Mouse (Mus musculus): ENCODE measurements around the gene Syt2. TPM values are rescaled to one million over a fixed set of nuclear protein-coding genes. Genes with fewer than 3 reads are reported as not detected.

The Syt2 gene
- polyA plus RNA-seq, 1 experiment from 2014 or later, result 1.0 TPM

GRCm38 (mm10) chr1:134771353-134771752 lies 124.9 kb downstream of the Syt2 start:
- no peaks in the 10 kb centered on the region for H3K27me3 ChIP-seq (ENCODE audit: insufficient read depth, low read length)
- H3K9ac ChIP-seq, result no peak overlapping the region
- no peak for TF ChIP-seq CTCF (IDR thresholded peaks at IDR 0.05; ENCODE audit: low read depth)
- peaks cover 25% of the 10 kb centered on the region for H3K4me1 ChIP-seq (ENCODE audit: insufficient read depth)
- peak; percentile 84 for DNase-seq
- ATAC-seq (ENCODE audit: insufficient read depth), result peak; percentile 73
- WGBS, result 27% methylated on average over 6 of the region's 6 CpGs
- H3K4me3 ChIP-seq (ENCODE audit: low read depth, low read length), result no peak overlapping the region
- no peak overlapping the region for H3K4me2 ChIP-seq
- H3K36me3 ChIP-seq (ENCODE audit: insufficient read depth), result peaks cover 36% of the 10 kb centered on the region; the same call in 1 of the 2 replicates
- no peaks in the 10 kb centered on the region for H3K9me3 ChIP-seq (ENCODE audit: low read depth, low read length)
- peak overlapping the region; percentile 72 for H3K27ac ChIP-seq (ENCODE audit: low read depth)

GRCm38 (mm10) chr1:134771999-134772398 lies 125.5 kb downstream of the Syt2 start:
- peak overlapping the region; percentile 72 for H3K27ac ChIP-seq (ENCODE audit: low read depth)
- no peak for ATAC-seq (ENCODE audit: insufficient read depth)
- no peaks in the 10 kb centered on the region for H3K27me3 ChIP-seq (ENCODE audit: insufficient read depth, low read length)
- DNase-seq, result no peak
- H3K36me3 ChIP-seq (ENCODE audit: insufficient read depth), result peaks cover 30% of the 10 kb centered on the region; the same call in 1 of the 2 replicates
- H3K4me2 ChIP-seq, result no peak overlapping the region
- no peak overlapping the region for H3K4me3 ChIP-seq (ENCODE audit: low read depth, low read length)
- TF ChIP-seq CTCF (IDR thresholded peaks at IDR 0.05; ENCODE audit: low read depth), result no peak
- H3K9ac ChIP-seq, result no peak overlapping the region
- 87% methylated on average over 7 of the region's 7 CpGs for WGBS
- peaks cover 25% of the 10 kb centered on the region for H3K4me1 ChIP-seq (ENCODE audit: insufficient read depth)
- H3K9me3 ChIP-seq (ENCODE audit: low read depth, low read length), result no peaks in the 10 kb centered on the region

DNA sequence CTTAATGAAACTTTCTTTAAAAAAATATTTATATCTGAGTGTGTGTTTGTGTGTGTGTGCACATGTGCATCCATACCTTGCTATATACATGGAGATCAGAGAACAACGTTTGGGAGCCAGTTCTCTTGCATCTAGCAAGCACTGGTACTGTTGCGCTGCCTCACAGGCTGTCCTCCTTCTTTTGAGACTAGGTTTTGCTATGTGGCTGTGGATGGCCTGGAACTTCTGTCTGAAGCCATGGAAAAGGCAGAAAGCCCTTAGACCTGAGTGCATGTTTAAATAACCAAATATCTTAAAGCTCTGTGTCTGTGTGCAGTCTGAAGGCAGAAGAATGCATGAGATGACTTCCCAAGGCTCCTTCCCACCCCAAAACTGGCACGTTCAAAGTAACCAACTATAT lies 126.3 kb downstream of the Syt2 start:
- DNase-seq, result no peak
- H3K27me3 ChIP-seq (ENCODE audit: insufficient read depth, low read length), result no peaks in the 10 kb centered on the region
- H3K9me3 ChIP-seq (ENCODE audit: low read depth, low read length), result no peaks in the 10 kb centered on the region
- no peak overlapping the region for H3K9ac ChIP-seq
- TF ChIP-seq CTCF (IDR thresholded peaks at IDR 0.05; ENCODE audit: low read depth), result no peak
- H3K4me1 ChIP-seq (ENCODE audit: insufficient read depth), result peaks cover 25% of the 10 kb centered on the region
- ATAC-seq (ENCODE audit: insufficient read depth), result no peak
- H3K36me3 ChIP-seq (ENCODE audit: insufficient read depth), result peaks cover 22% of the 10 kb centered on the region; the same call in 1 of the 2 replicates
- 73% methylated on average over 3 of the region's 3 CpGs for WGBS
- no peak overlapping the region for H3K4me2 ChIP-seq
- H3K4me3 ChIP-seq (ENCODE audit: low read depth, low read length), result no peak overlapping the region
- H3K27ac ChIP-seq (ENCODE audit: low read depth), result no peak overlapping the region

DNA sequence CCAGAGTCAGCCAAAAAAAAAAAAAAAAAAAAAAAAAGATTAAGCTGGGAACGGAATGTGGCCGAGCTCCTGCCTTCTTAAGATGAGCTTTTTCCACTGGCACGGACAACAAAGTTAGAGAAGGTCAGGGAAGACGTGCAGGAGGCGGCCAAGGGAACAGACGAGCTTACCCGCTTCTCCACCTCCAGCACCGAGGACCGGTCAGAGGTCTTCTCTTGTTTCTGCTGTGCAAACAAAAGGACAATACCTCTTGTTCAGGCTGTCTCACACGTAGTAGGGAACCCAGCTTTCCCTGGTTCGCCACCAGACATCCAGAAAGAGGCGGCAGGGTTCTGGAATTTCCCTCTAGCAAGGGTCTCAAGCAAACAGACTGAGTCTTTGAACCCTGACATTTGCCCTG lies 126.8 kb downstream of the Syt2 start:
- no peak overlapping the region for H3K4me3 ChIP-seq (ENCODE audit: low read depth, low read length)
- no peak overlapping the region for H3K9ac ChIP-seq
- DNase-seq, result peak; percentile 42
- no peaks in the 10 kb centered on the region for H3K9me3 ChIP-seq (ENCODE audit: low read depth, low read length)
- no peak for TF ChIP-seq CTCF (IDR thresholded peaks at IDR 0.05; ENCODE audit: low read depth)
- no peaks in the 10 kb centered on the region for H3K27me3 ChIP-seq (ENCODE audit: insufficient read depth, low read length)
- ATAC-seq (ENCODE audit: insufficient read depth), result no peak
- WGBS, result 45% methylated on average over 12 of the region's 12 CpGs
- peaks cover 18% of the 10 kb centered on the region; the same call in 1 of the 2 replicates for H3K36me3 ChIP-seq (ENCODE audit: insufficient read depth)
- no peak overlapping the region for H3K4me2 ChIP-seq
- H3K27ac ChIP-seq (ENCODE audit: low read depth), result peak overlapping the region; percentile 95
- peaks cover 25% of the 10 kb centered on the region for H3K4me1 ChIP-seq (ENCODE audit: insufficient read depth)

GRCm38 (mm10) chr1:134774247-134774646 lies 127.8 kb downstream of the Syt2 start:
- Histone ChIP-seq H3K4me3 (ENCODE audit: low read depth, low read length) (no peak overlapping the region), H3K27ac (ENCODE audit: low read depth) (peak overlapping the region; percentile 95), H3K27me3 (ENCODE audit: insufficient read depth, low read length) (no peaks in the 10 kb centered on the region), H3K9me3 (ENCODE audit: low read depth, low read length) (no peaks in the 10 kb centered on the region), H3K4me1 (ENCODE audit: insufficient read depth) (peaks cover 25% of the 10 kb centered on the region), H3K9ac (no peak overlapping the region), H3K4me2 (no peak overlapping the region), H3K36me3 (ENCODE audit: insufficient read depth) (peaks cover 13% of the 10 kb centered on the region; the same call in 1 of the 2 replicates)
- ATAC-seq (ENCODE audit: insufficient read depth), result peak; percentile 57
- WGBS, result 62% methylated on average over 2 of the region's 2 CpGs
- no peak for TF ChIP-seq CTCF (IDR thresholded peaks at IDR 0.05; ENCODE audit: low read depth)
- peak; percentile 76 for DNase-seq

GRCm38 (mm10) chr1:134774728-134775287 lies 128.3 kb downstream of the Syt2 start:
- TF ChIP-seq CTCF (IDR thresholded peaks at IDR 0.05; ENCODE audit: low read depth), result no peak
- peak overlapping the region; percentile 95 for H3K27ac ChIP-seq (ENCODE audit: low read depth)
- no peaks in the 10 kb centered on the region for H3K9me3 ChIP-seq (ENCODE audit: low read depth, low read length)
- DNase-seq, result peak; percentile 77
- H3K4me1 ChIP-seq (ENCODE audit: insufficient read depth), result peaks cover 25% of the 10 kb centered on the region
- no peaks in the 10 kb centered on the region for H3K27me3 ChIP-seq (ENCODE audit: insufficient read depth, low read length)
- no peak overlapping the region for H3K4me2 ChIP-seq
- WGBS, result 30% methylated on average over 6 of the region's 6 CpGs
- H3K4me3 ChIP-seq (ENCODE audit: low read depth, low read length), result no peak overlapping the region
- no peak overlapping the region for H3K9ac ChIP-seq
- peaks cover 13% of the 10 kb centered on the region; the same call in 1 of the 2 replicates for H3K36me3 ChIP-seq (ENCODE audit: insufficient read depth)
- peak; percentile 49; the same call in 1 of the 2 replicates for ATAC-seq (ENCODE audit: insufficient read depth)

- TF ChIP-seq CTCF (IDR thresholded peaks at IDR 0.05; ENCODE audit: low read depth), result no peak
Measured at GRCm38 (mm10) chr1:134775631-134776030, 129.2 kb downstream of the Syt2 start.

More at GRCm38 (mm10) chr1:134775631-134776030, 129.2 kb downstream of the Syt2 start:
- H3K4me1 ChIP-seq (ENCODE audit: insufficient read depth), result peaks cover 25% of the 10 kb centered on the region
- no peaks in the 10 kb centered on the region for H3K9me3 ChIP-seq (ENCODE audit: low read depth, low read length)
- DNase-seq, result no peak
- H3K27ac ChIP-seq (ENCODE audit: low read depth), result peak overlapping the region; percentile 95; the same call in 1 of the 2 replicates
- H3K36me3 ChIP-seq (ENCODE audit: insufficient read depth), result peaks cover 13% of the 10 kb centered on the region; the same call in 1 of the 2 replicates
- H3K27me3 ChIP-seq (ENCODE audit: insufficient read depth, low read length), result no peaks in the 10 kb centered on the region
- no peak overlapping the region for H3K4me3 ChIP-seq (ENCODE audit: low read depth, low read length)
- whole genome bisulfite sequencing, result 31% methylated on average over 3 of the region's 3 CpGs
- H3K9ac ChIP-seq, result no peak overlapping the region
- ATAC-seq (ENCODE audit: insufficient read depth), result no peak
- no peak overlapping the region for H3K4me2 ChIP-seq
